ENCODE assay signal across 22 mouse cellular contexts in the genomic region with DNA sequence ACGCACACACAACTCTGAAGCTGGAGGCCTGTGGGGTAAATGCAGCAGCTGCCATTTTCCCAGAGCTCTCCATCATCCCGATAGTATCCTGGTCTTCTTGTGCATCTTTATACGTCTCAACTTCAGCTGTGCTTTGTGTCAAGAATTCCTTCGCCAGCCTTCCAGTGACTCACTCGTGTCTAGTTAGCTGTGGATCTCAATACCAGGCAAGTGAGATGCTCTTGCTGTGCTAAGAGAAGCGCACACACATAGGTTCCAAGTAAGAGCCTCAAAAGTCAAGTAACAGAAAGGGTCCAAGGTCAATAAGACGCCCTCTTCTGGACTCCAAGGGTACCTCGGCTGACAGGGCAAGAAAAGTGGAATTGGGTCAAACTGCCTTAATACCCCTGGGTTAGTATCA. TPM values are rescaled to one million over a fixed set of nuclear protein-coding genes. Genes with fewer than 3 reads are reported as not detected.
DNase-seq lines count a peak whose midpoint lies in the region; ATAC-seq and TF ChIP-seq lines count a peak whose summit lies in the region.
"Had no signal": no experiment of that assay in that cellular context is flagged by ENCODE, and none has a peak within 500 bp of the region (broad histone marks: within the 10 kb centered on the region; RNA-seq: fewer than 3 reads in every experiment).

No protein-coding gene starts in this region.

- 73% methylated on average over 8 of the region's 8 CpGs for WGBS in heart, embryonic 12.5 days
- 83% methylated on average over 8 of the region's 8 CpGs for WGBS in kidney, postnatal 0 days
- WGBS in stomach, postnatal 0 days = 81% methylated on average over 8 of the region's 8 CpGs

- no peak overlapping the region for H3K4me3 ChIP-seq in heart, embryonic 12.5 days
- H3K4me3 ChIP-seq in kidney, postnatal 0 days (replicated peaks; ENCODE audit: low read depth, low read length) = no peak overlapping the region
- no peak overlapping the region for H3K4me3 ChIP-seq in stomach, postnatal 0 days (ENCODE audit: low read depth, low read length)
- H3K4me3 ChIP-seq: embryonic facial prominence, embryonic 12.5 days; forebrain, embryonic 12.5 days; heart, embryonic 13.5 days had no signal

- no peaks in the 10 kb centered on the region for H3K27me3 ChIP-seq in heart, embryonic 12.5 days (replicated peaks)
- no peaks in the 10 kb centered on the region for H3K27me3 ChIP-seq in kidney, postnatal 0 days (ENCODE audit: insufficient read depth, low read length)
- H3K27me3 ChIP-seq in stomach, postnatal 0 days (ENCODE audit: control insufficient read depth, insufficient read depth, low read length) = no peaks in the 10 kb centered on the region
- H3K27me3 ChIP-seq: CH12.LX; embryonic facial prominence, embryonic 12.5 days; forebrain, embryonic 12.5 days; heart, embryonic 13.5 days had no signal

- TF ChIP-seq EP300 in stomach, postnatal 0 days (optimal IDR thresholded peaks at IDR 0.05) = no peak

- no peaks in the 10 kb centered on the region for H3K36me3 ChIP-seq in heart, embryonic 12.5 days
- H3K36me3 ChIP-seq in kidney, postnatal 0 days (ENCODE audit: insufficient read depth, low read length) = no peaks in the 10 kb centered on the region
- H3K36me3 ChIP-seq in stomach, postnatal 0 days (ENCODE audit: control insufficient read depth, insufficient read depth, low read length) = no peaks in the 10 kb centered on the region
- H3K36me3 ChIP-seq: embryonic facial prominence, embryonic 12.5 days; forebrain, embryonic 12.5 days; heart, embryonic 13.5 days had no signal

- peak; percentile 72 for DNase-seq in heart, adult 11 months
- no peak for DNase-seq in kidney, postnatal 0 days (ENCODE audit: low spot score)
- DNase-seq in kidney, postnatal 4 days = no peak
- peak; percentile 13 to 56 for DNase-seq in urinary bladder, postnatal 4 days (ENCODE audit: low spot score in 2 of 2)
- no peak for DNase-seq in urinary bladder, postnatal 36 days (ENCODE audit: low spot score in 2 of 2)
- DNase-seq in stomach, postnatal 0 days (ENCODE audit: low spot score) = no peak
- DNase-seq: adrenal gland, postnatal 10 days; cerebellum, adult 11-12 months; cerebellum, adult 9-10 months; cerebellum, postnatal 25 days; forebrain, postnatal 0 days; gastrocnemius, postnatal 36 days; heart, adult 18-20 months; heart, postnatal 36 days had no signal

- H3K4me1 ChIP-seq in heart, embryonic 12.5 days (replicated peaks) = peaks cover 21% of the 10 kb centered on the region
- peaks cover 39% of the 10 kb centered on the region for H3K4me1 ChIP-seq in kidney, postnatal 0 days (replicated peaks; ENCODE audit: insufficient read depth, low read length)
- peaks cover 5% of the 10 kb centered on the region for H3K4me1 ChIP-seq in stomach, postnatal 0 days (replicated peaks; ENCODE audit: control insufficient read depth, insufficient read depth)
- H3K4me1 ChIP-seq: forebrain, embryonic 12.5 days had no signal

- H3K27ac ChIP-seq in heart, embryonic 12.5 days (ENCODE audit: poor library complexity, severe bottlenecking) = no peak overlapping the region
- H3K27ac ChIP-seq in kidney, postnatal 0 days = no peak overlapping the region
- H3K27ac ChIP-seq in stomach, postnatal 0 days (replicated peaks) = no peak overlapping the region
- H3K27ac ChIP-seq: embryonic facial prominence, embryonic 12.5 days; forebrain, embryonic 12.5 days; heart, embryonic 13.5 days had no signal

- no peak for ATAC-seq in heart, embryonic 12.5 days (ENCODE audit: insufficient number of reproducible peaks, low FRiP score)
- ATAC-seq in kidney, postnatal 0 days (replicated peaks; ENCODE audit: low FRiP score, low read depth) = no peak
- no peak for ATAC-seq in stomach, postnatal 0 days (ENCODE audit: low FRiP score, low TSS enrichment)
- ATAC-seq in CD4-positive, CD25-positive, alpha-beta regulatory T cell, adult 4 months = no peak
- ATAC-seq: forebrain, postnatal 0 days; hindbrain, embryonic 16.5 days; inflammation-experienced regulatory T-cells, adult 6 months had no signal

- no peak overlapping the region for H3K9ac ChIP-seq in heart, embryonic 12.5 days
- no peak overlapping the region for H3K9ac ChIP-seq in kidney, postnatal 0 days (ENCODE audit: low read depth, low read length)
- no peak overlapping the region for H3K9ac ChIP-seq in stomach, postnatal 0 days (ENCODE audit: low read length)
- H3K9ac ChIP-seq: embryonic facial prominence, embryonic 12.5 days; forebrain, embryonic 12.5 days; forebrain, postnatal 0 days; heart, embryonic 13.5 days had no signal

- peak; percentile 25; the same call in 1 of the 2 replicates for TF ChIP-seq CTCF in kidney, postnatal 0 days (IDR thresholded peaks at IDR 0.05; ENCODE audit: low read depth)
- TF ChIP-seq CTCF in stomach, postnatal 0 days (IDR thresholded peaks at IDR 0.05; ENCODE audit: low read depth) = peak; percentile 13; the same call in 1 of the 2 replicates

- no peak overlapping the region for H3K4me2 ChIP-seq in heart, embryonic 12.5 days
- no peak overlapping the region for H3K4me2 ChIP-seq in kidney, postnatal 0 days (ENCODE audit: low read length)
- H3K4me2 ChIP-seq in stomach, postnatal 0 days (replicated peaks; ENCODE audit: low read depth) = no peak overlapping the region
- H3K4me2 ChIP-seq: embryonic facial prominence, embryonic 12.5 days; forebrain, embryonic 12.5 days; heart, embryonic 13.5 days had no signal

- H3K9me3 ChIP-seq in heart, embryonic 12.5 days (replicated peaks) = no peaks in the 10 kb centered on the region
- no peaks in the 10 kb centered on the region for H3K9me3 ChIP-seq in kidney, postnatal 0 days (replicated peaks; ENCODE audit: low read length)
- no peaks in the 10 kb centered on the region for H3K9me3 ChIP-seq in stomach, postnatal 0 days (ENCODE audit: control insufficient read depth, low read length)
- H3K9me3 ChIP-seq: embryonic facial prominence, embryonic 12.5 days; forebrain, embryonic 12.5 days; heart, embryonic 13.5 days had no signal

RNA-seq across cellular contexts. Expression of a gene that starts 37.0 kb away (rescaled TPM):
- polyA plus RNA-seq in heart, embryonic 12.5 days (2016; fragmentation: Nextera tagmentation; extraction: Ambion mirVana) = 21.7 and 24.2 TPM in 2 replicates
- polyA plus RNA-seq in kidney, postnatal 0 days (2015; fragmentation: Nextera tagmentation; extraction: Ambion mirVana) = 65.7 and 71.7 TPM in 2 replicates
- polyA plus RNA-seq in stomach, postnatal 0 days (2015; fragmentation: Nextera tagmentation; extraction: Ambion mirVana) = 9.6 and 9.8 TPM in 2 replicates
- polyA plus RNA-seq in CD4-positive, CD25-positive, alpha-beta regulatory T cell, adult 4 months (2017; shearing (Covaris generic)) = under 1 TPM in 1 of 2 experiments, not detected in 1; 0.11 TPM

Comparison
In these comparisons a context has a peak if more than half of its experiments do, and no peak if none do; other contexts are left out.
1. DNase-seq: peak in heart, adult 11 months (single experiment) and urinary bladder, postnatal 4 days (2 of 2); none in kidney, postnatal 0 days (single experiment), kidney, postnatal 4 days (0 of 2), urinary bladder, postnatal 36 days (0 of 2) and stomach, postnatal 0 days (single experiment).